Mouse (Mus musculus): ENCODE measurements around the gene Peak1.

Gene Peak1

GRCm38 (mm10) chr9:56314326-56314725 is 103.5 kb downstream of the Peak1 start:
- DNase-seq (ENCODE audit: low spot score) = no peak

GRCm38 (mm10) chr9:56309079-56309478 is 108.8 kb downstream of the Peak1 start:
- DNase-seq (ENCODE audit: low spot score) = no peak

- DNase-seq (ENCODE audit: low spot score) = no peak
Measured at GRCm38 (mm10) chr9:56304526-56304925, 113.3 kb downstream of the Peak1 start.

GRCm38 (mm10) chr9:56302921-56303465 is 114.9 kb downstream of the Peak1 start:
- DNase-seq (ENCODE audit: low spot score) = no peak

GRCm38 (mm10) chr9:56290019-56290418 is 127.8 kb downstream of the Peak1 start:
- no peak for DNase-seq (ENCODE audit: low spot score)

- no peak for DNase-seq (ENCODE audit: low spot score)
Measured at GRCm38 (mm10) chr9:56282481-56282880, 135.4 kb downstream of the Peak1 start.

- no peak for DNase-seq (ENCODE audit: low spot score)
Measured at GRCm38 (mm10) chr9:56273576-56273975, 144.3 kb downstream of the Peak1 start.

- no peak for DNase-seq (ENCODE audit: low spot score)
Measured at GRCm38 (mm10) chr9:56272247-56272598, 145.6 kb downstream of the Peak1 start.

- no peak for DNase-seq (ENCODE audit: low spot score)
Measured at GRCm38 (mm10) chr9:56271326-56272246, 146.3 kb downstream of the Peak1 start.

- DNase-seq (ENCODE audit: low spot score) = no peak
Measured at GRCm38 (mm10) chr9:56269101-56269500, 148.8 kb downstream of the Peak1 start.

GRCm38 (mm10) chr9:56266200-56266815 is 151.6 kb downstream of the Peak1 start:
- DNase-seq (ENCODE audit: low spot score) = no peak

- peak; percentile 6 for DNase-seq (ENCODE audit: low spot score)
Measured at GRCm38 (mm10) chr9:56265460-56266199, 152.2 kb downstream of the Peak1 start.

GRCm38 (mm10) chr9:56265022-56265360 is 152.9 kb downstream of the Peak1 start:
- DNase-seq (ENCODE audit: low spot score) = no peak

- DNase-seq (ENCODE audit: low spot score) = peak; percentile 42
Measured at GRCm38 (mm10) chr9:56264308-56265021, 153.4 kb downstream of the Peak1 start.

- DNase-seq (ENCODE audit: low spot score) = no peak
Measured at GRCm38 (mm10) chr9:56263055-56263454, 154.8 kb downstream of the Peak1 start.

GRCm38 (mm10) chr9:56260495-56261136 is 157.3 kb downstream of the Peak1 start:
- peak; percentile 5 for DNase-seq (ENCODE audit: low spot score)

GRCm38 (mm10) chr9:56259790-56260494 is 157.9 kb downstream of the Peak1 start:
- no peak for DNase-seq (ENCODE audit: low spot score)

- DNase-seq (ENCODE audit: low spot score) = no peak
Measured at GRCm38 (mm10) chr9:56258261-56258790, 159.5 kb downstream of the Peak1 start.

GRCm38 (mm10) chr9:56257227-56258000 is 160.5 kb downstream of the Peak1 start:
- no peak for DNase-seq (ENCODE audit: low spot score)

All from adipocyte (in vitro differentiated cells).